9 mouse cellular contexts compared by ENCODE assay signal in the genomic region with DNA sequence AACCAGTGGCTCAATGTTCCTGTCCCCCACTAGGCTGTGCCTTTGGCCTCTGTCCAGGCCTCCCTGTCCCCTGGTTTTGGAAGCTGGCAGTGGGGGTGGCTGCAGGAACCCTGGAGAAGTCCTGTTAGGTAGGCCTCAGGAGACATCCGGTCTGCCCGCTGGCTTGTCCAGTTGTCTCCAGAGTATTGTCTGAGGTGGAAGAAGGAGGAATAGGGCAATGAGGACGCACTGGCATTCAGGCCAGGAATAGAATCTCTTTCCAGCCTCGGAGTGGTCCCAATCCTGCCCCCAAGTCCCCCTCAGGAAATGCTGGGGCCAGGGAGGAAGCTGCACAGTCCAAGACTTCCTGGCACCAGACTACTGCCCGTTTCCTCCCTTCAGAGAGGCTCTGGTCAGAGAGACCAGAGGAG. TPM values are rescaled to one million over a fixed set of nuclear protein-coding genes. Genes with fewer than 3 reads are reported as not detected.
DNase-seq lines count a peak whose midpoint lies in the region; ATAC-seq and TF ChIP-seq lines count a peak whose summit lies in the region.
"Had no signal": no experiment of that assay in that cellular context is flagged by ENCODE, and none has a peak within 500 bp of the region (broad histone marks: within the 10 kb centered on the region; RNA-seq: fewer than 3 reads in every experiment).

No protein-coding gene starts in this region.

- H3K36me3 ChIP-seq in spleen, adult 2 months (ENCODE audit: control insufficient read depth, insufficient read depth, low read length), result no peaks in the 10 kb centered on the region
- H3K36me3 ChIP-seq in liver, embryonic 14.5 days (replicated peaks; ENCODE audit: control insufficient read depth, insufficient read depth, low read depth), result no peaks in the 10 kb centered on the region
- H3K36me3 ChIP-seq: neural tube, embryonic 13.5 days had no signal

- TF ChIP-seq EP300 in liver, embryonic 14.5 days (IDR thresholded peaks at IDR 0.05; ENCODE audit: low read depth), result no peak

- peak overlapping the region; percentile 33; the same call in 1 of the 2 replicates for H3K27ac ChIP-seq in spleen, adult 2 months (ENCODE audit: insufficient read depth, low read length)
- H3K27ac ChIP-seq in liver, embryonic 14.5 days, result no peak overlapping the region

- H3K4me1 ChIP-seq in spleen, adult 2 months (ENCODE audit: control insufficient read depth, insufficient read depth, insufficient read length), result no peaks in the 10 kb centered on the region
- H3K4me1 ChIP-seq in liver, embryonic 14.5 days (replicated peaks; ENCODE audit: control insufficient read depth in 2 of 2, insufficient read depth in 2 of 2, low read length in 1 of 2), result peaks cover 0 to 12% of the 10 kb centered on the region in 2 experiments; a peak in 2 of 4 replicates

- H3K9me3 ChIP-seq in liver, embryonic 14.5 days (ENCODE audit: control insufficient read depth, low read length), result no peaks in the 10 kb centered on the region
- H3K9me3 ChIP-seq: neural tube, embryonic 13.5 days had no signal

- no peaks in the 10 kb centered on the region for H3K27me3 ChIP-seq in spleen, adult 2 months (ENCODE audit: control insufficient read depth, insufficient read depth, low read length)
- peaks cover 9% of the 10 kb centered on the region for H3K27me3 ChIP-seq in liver, embryonic 14.5 days (ENCODE audit: control insufficient read depth, insufficient read depth, low read length)

- H3K9ac ChIP-seq in liver, embryonic 14.5 days (replicated peaks), result no peak overlapping the region
- H3K9ac ChIP-seq: neural tube, embryonic 13.5 days had no signal

- WGBS in spleen, adult 2 months, result 56% methylated on average over 5 of the region's 5 CpGs
- WGBS in liver, embryonic 14.5 days (ENCODE audit: insufficient replicate concordance), result 24% methylated on average over 5 of the region's 5 CpGs

- no peak overlapping the region for H3K4me2 ChIP-seq in liver, embryonic 14.5 days (ENCODE audit: low read depth)
- H3K4me2 ChIP-seq: neural tube, embryonic 13.5 days had no signal

- DNase-seq in spleen, adult 2 months (ENCODE audit: low read depth in 1 of 2, low spot score in 2 of 2), result no peak
- DNase-seq in spleen, postnatal 10 days (ENCODE audit: low spot score in 2 of 2), result no peak
- DNase-seq in kidney, adult 18-20 months, result peak; percentile 66
- no peak for DNase-seq in liver, embryonic 14.5 days (ENCODE audit: low read depth in 3 of 3, low spot score in 3 of 3)
- no peak for DNase-seq in frontal cortex, postnatal 14 days (ENCODE audit: low spot score in 2 of 2)
- DNase-seq in gastrocnemius, adult 18-20 months (ENCODE audit: low spot score), result no peak
- DNase-seq in urinary bladder, postnatal 4 days (ENCODE audit: low spot score in 2 of 2), result no peak
- DNase-seq in right cerebral cortex, postnatal 14 days, result no peak

- TF ChIP-seq CTCF in spleen, adult 2 months (IDR thresholded peaks at IDR 0.05; ENCODE audit: extremely low read depth, insufficient read depth, insufficient read length, insufficient replicate concordance), result no peak
- no peak for TF ChIP-seq CTCF in liver, embryonic 14.5 days (IDR thresholded peaks at IDR 0.05; ENCODE audit: low read depth)

- peak; percentile 38; the same call in 1 of the 2 replicates for ATAC-seq in liver, embryonic 14.5 days (ENCODE audit: insufficient read depth)

- no peak overlapping the region for H3K4me3 ChIP-seq in spleen, adult 2 months (ENCODE audit: extremely low read depth, insufficient read depth, insufficient read length)
- no peak overlapping the region for H3K4me3 ChIP-seq in liver, embryonic 14.5 days (ENCODE audit: insufficient read depth in 1 of 2, low read depth in 2 of 2, low read length in 2 of 2)
- H3K4me3 ChIP-seq: neural tube, embryonic 13.5 days had no signal

- no peak for TF ChIP-seq POLR2A in spleen, adult 2 months (IDR thresholded peaks at IDR 0.05; ENCODE audit: low read depth, low read length)

RNA-seq across cellular contexts. Expression of a gene that starts 4.4 kb away (rescaled TPM):
- 94.0 and 117 TPM in 2 replicates for polyA plus RNA-seq in spleen, adult 2 months (2012; rRNA removed)
- polyA plus RNA-seq in liver, embryonic 14.5 days (2012; rRNA removed), result 35.0 and 47.8 TPM in 2 replicates
- 73.9 and 74.7 TPM in 2 replicates for polyA plus RNA-seq in liver, embryonic 14.5 days (2014; fragmentation: Nextera tagmentation; extraction: Ambion mirVana)
- total RNA-seq in gastrocnemius, adult 18-20 months (2021), result 10 to 100 TPM; 45.0 to 48.7 TPM

RNA-seq across cellular contexts. Expression of a gene that starts 6.2 kb away (rescaled TPM):
- polyA plus RNA-seq in spleen, adult 2 months (2012; rRNA removed), result 28.8 and 33.6 TPM in 2 replicates
- 2.2 and 2.3 TPM in 2 replicates for polyA plus RNA-seq in liver, embryonic 14.5 days (2012; rRNA removed)
- polyA plus RNA-seq in liver, embryonic 14.5 days (2014; fragmentation: Nextera tagmentation; extraction: Ambion mirVana), result 0.84 and 0.95 TPM in 2 replicates
- 1 to 10 TPM; 6.6 to 9.0 TPM for total RNA-seq in gastrocnemius, adult 18-20 months (2021)

RNA-seq across cellular contexts. Expression of a gene that starts 42.8 kb away (rescaled TPM):
- polyA plus RNA-seq in spleen, adult 2 months (2012; rRNA removed), result 3.0 and 4.1 TPM in 2 replicates
- 0.01 and 0.02 TPM in 2 replicates for polyA plus RNA-seq in liver, embryonic 14.5 days (2012; rRNA removed)
- not detected in 2 replicates for polyA plus RNA-seq in liver, embryonic 14.5 days (2014; fragmentation: Nextera tagmentation; extraction: Ambion mirVana)
- under 1 TPM; 0.34 to 0.45 TPM for total RNA-seq in gastrocnemius, adult 18-20 months (2021)
